Mouse (Mus musculus): ENCODE results near the gene Leng1.
"Not testable (repeated sequence)": the region's sequence is repeated elsewhere in the genome, so short reads cannot be mapped to it uniquely, and the experiment has no call there.

The Leng1 gene

GRCm38 (mm10) chr7:3665215-3666114 lies at the start of gene Leng1:
TSS of gene Leng1 (minus strand) at chr7:3665840.
- DNase-seq: peak; percentile 97

DNA sequence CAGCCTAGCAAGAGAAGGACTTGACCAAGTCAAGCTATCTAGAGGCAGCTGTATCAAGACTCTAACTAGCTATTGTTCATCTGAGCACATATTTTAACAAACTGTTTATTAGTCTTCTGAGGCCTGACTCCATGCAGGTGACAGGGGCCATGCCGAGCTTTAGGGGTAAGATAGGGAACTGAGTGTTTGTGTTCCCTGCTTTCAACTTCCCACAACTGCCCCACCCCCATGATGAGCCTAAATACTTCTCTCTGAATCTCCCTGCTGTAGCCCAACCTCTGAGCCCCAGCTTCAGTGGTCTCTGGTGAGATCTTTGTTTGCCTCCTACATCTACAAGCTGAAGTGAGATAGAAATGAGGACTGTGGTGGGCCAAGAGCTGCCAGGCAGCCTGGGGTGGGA lies 49.6 kb upstream of the Leng1 start:
- DNase-seq: no peak

DNA sequence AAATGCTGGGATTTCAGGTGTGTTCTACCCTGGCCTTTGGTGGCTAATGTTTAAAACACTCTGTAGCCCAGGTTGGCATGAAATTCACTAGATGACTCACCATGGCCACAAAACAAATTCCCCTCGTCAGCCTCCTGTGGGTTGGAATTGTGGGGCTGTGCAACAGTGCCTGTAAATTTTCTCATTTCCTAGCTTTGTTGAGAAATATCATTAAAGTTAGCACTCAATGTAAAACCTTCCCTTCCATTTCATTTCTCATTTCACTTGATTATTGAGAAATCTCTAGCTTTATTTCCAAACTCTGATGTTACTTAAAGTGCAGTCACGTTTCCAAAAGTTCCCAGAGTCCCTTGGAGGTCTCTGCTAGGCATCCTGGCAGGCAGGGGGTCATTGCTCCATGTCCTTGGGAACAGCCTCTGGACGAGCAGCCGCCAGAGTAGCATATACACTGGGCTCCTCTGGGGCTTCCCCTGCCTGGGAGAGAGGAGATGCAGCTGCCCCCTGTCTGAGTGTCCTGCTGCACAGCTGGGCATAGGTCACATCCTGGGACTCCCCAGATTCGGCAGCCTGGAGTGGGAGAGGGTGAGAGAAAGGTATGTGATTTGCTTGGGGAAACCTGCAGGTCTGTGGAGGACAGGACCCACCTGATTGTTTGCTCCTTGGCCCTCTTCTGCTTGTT lies 46.8 kb upstream of the Leng1 start:
- no peak for DNase-seq

GRCm38 (mm10) chr7:3709000-3709399 lies 43.4 kb upstream of the Leng1 start:
- DNase-seq: no peak

DNA sequence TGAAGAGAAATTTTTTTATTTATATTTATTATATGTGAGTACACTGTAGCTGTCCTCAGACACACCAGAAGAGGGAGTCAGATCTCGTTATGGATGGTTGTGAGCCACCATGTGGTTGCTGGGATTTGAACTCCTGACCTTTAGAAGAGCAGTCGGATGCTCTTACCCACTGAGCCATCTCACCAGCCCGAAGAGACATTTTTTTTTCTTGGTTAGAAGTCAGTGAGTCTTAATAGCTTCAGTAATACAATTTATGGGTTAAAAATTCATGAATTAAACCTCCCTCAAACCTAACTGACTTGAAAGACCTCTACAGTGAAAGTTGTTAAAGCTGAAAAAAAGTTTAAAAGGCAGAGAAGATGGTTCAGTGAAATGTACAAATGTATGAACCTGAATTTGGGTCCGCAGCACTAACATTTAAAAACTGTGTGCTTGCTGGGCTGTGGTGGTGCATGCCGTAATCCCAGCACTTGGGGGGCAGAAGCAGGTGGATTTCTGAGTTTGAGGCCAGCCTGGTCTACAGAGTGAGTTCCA lies 42.9 kb upstream of the Leng1 start:
- not testable (repeated sequence) for DNase-seq

DNA sequence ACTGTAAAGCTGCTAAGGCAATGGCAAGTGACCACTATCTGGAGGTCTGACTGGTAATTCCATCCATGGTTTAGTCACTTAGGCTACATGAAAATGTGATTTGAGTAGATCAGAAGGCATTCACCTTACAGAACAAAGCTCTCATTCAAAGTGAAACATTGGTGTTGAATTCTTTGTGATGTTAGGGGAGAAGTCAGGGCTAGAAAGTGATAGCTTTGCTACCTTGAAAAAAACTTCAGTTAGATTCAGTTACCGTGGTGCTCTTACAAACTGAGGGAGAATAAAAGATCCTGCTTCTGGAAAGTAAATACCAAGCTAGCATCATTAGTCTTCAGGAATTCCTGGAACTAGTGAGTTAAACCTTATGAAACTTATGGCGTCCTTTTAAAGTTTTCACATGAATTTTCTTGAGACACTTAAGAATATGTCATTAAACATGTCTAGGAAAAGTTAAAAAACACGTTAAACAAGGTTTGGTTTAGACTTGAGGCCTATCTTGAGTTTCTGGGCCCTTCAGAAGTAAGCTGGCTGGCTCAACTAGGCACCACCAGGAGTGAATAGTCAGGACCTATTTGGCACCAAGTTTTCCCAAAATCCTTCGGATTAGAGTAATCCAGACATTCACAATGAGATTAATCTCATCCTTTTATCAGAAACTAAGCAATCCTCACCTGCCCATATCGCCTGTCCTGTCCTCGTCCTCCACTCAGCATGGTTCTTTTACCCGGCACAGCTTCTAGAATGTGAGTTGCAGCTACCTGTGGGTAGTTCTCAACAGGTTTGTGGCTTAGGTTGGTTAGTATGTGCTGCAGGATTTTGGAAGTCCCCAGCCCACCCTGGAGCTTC lies 42.2 kb upstream of the Leng1 start:
- DNase-seq: no peak

GRCm38 (mm10) chr7:3707027-3707426 lies 41.4 kb upstream of the Leng1 start:
- DNase-seq: no peak

DNA sequence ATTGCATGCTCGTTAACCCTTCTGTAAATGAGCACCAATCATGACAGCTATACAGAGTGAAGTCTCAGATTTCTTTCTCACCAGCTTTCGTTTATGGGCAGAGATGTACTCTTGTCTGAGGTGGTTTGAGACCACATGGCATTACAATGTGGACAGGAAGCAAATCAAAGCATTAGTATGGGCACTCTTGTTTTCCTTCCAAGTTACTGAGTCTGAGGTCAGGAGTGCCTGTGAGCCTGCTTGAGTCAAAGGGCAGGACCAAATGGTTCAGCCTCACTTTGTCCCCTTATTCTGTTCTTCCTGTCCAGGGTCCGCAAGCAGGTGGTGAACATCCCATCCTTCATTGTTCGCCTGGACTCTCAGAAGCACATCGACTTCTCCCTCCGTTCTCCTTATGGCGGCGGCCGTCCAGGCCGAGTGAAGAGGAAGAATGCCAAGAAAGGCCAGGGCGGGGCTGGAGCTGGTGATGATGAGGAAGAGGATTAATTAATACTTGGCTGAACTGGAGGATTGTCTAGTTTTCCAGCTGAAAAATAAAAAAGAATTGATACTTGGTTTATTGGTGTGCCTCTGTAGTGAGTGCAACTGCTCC lies 40.8 kb upstream of the Leng1 start:
- no peak for DNase-seq

DNA sequence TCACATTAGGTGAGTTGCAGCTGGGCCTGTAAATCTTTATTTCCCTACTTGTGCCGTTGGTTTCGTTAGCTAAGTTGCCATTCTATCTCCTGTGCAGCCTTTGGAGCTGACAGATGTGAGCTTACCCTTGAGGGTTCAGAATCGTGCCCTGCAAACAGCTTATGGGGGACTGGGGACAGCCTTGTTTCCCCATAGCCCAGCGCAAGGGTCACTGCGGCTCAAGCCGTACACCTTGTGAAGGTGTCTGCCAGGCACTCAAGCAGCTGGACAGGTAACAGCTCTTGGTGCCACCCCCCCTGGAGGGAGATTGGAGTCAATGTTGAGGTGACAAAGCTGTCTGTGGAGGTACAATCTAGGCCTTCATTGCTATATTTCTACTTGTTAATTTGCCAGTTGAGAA lies 40.3 kb upstream of the Leng1 start:
- no peak for DNase-seq

DNA sequence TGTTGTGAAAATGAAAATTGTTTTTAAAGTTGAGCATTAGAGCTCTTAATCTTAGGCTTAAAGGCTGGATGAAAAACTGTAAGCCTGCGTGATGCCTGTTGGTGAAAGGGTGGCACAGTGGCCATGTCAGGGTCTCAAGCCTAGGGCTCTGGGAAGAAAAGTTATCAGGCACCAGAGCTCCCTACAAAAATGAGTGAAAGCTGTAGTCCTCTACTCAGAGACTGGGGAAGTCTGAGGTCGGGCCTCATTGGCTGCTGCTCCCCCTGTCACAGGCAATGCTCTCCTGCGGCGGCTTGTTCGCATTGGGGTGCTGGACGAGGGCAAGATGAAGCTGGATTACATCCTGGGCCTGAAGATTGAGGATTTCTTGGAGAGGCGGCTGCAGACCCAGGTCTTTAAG lies 39.8 kb upstream of the Leng1 start:
- not testable (repeated sequence) for DNase-seq

- DNase-seq: peak; percentile 15
These were observed 38.8 kb upstream of the Leng1 start for GRCm38 (mm10) chr7:3704475-3704874.

DNA sequence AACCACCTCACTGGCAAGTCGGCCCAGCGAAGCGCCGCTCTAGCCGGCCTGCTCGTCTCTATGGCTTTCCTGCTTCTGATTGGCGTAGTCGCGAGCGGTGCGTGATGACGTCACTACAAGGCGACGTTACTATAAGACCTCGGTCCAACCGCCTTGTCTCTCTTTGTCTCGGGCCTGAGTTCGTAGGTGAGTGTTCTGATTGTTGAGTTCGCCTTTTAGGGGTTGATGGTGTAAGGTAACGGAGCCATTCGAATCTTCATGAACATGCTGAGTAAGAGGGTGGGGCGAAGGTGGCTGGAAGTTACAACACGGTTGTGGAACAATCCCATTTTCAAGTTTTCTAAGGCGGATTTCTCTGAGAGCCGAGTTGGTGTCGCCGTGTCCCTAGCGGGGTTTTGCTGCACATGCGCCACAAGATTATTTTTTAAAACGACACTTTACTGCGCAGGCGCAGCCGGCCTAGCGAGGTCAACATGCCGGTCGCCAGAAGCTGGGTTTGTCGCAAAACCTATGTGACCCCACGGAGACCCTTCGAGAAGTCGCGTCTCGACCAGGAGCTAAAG lies 38.3 kb upstream of the Leng1 start, which contains the start of gene Rps9:
Gene Rps9, plus strand, starts transcription at position 115 of the 563 bp plus-strand sequence.
- DNase-seq: peak; percentile 97

- no peak for DNase-seq
These were observed 37.7 kb upstream of the Leng1 start for GRCm38 (mm10) chr7:3703148-3703878.

- no peak for DNase-seq
These were observed 32.8 kb upstream of the Leng1 start for GRCm38 (mm10) chr7:3698471-3698870.

DNA sequence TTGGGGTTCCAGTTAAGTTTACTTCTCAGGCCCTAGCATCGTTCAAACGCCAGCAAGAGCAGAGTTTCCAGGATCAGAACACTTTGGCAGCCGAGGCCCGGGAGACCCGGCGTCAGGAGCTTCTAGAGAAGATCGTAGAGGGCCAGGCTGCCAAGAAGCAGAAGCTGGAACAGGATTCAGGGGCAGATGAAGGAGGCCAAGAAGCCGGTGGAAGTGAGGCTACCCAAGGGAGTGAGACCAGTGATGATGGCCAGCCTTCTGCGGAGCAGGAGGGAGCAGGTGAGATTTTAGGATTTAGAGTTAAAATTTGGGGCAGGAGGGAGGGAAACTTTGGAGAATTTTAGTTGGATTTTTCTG lies 29.3 kb upstream of the Leng1 start:
- DNase-seq: not testable (repeated sequence)

DNA sequence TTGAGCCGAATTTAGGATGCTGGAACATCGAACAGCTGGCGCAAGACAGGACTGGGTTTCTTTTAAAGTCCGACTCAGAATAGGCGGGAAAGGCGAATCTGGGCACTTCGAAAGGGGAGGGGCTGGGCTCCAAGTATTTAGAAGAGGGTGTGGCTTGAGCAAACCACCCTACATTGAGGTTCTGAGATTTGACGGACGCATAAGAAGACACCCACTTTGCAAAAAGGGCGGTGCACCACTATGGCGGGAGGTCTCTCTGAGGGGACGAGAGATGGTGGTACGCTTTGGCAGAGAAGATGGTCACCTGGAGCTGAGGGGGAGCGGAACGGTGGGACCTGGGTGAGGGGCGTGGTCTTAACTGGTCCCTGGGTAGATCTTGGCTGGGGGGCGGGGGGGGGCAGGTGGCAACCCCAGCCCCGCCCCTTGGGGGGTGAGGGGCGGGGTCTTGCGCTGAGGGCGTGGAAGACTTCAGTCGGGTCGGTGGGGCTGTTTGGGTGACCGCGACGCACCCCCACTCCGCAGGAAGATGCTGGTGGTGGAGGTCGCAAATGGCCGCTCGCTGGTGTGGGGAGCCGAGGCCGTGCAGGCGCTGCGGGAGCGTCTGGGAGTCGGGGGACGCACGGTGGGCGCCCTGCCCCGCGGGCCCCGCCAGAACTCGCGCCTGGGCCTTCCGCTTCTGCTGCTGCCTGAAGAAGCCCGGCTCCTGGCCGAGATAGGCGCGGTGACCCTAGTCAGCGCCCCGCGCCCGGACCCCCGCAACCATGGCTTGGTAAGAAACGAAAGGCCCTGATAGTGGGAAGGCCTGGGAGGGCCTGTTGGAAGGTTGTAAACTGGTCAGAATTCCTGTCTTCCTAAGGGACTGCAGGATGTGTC lies 28.7 kb upstream of the Leng1 start:
- DNase-seq: peak; percentile 73

GRCm38 (mm10) chr7:3693809-3694075 lies 28.1 kb upstream of the Leng1 start:
- no peak for DNase-seq

GRCm38 (mm10) chr7:3692987-3693808 lies 27.6 kb upstream of the Leng1 start, which contains the start of gene Mboat7:
TSS of gene Mboat7 (minus strand) at chr7:3693523.
- peak; percentile 97 for DNase-seq

GRCm38 (mm10) chr7:3692382-3692986 lies 26.8 kb upstream of the Leng1 start, which contains the start of gene Tsen34:
TSS of gene Tsen34 (plus strand) at chr7:3692863.
- no peak for DNase-seq
